Mouse (Mus musculus) ES-E14 (cell line): Measurements from ENCODE around the gene Fer.

Experiments
- CHD2 ChIP-seq: IDR thresholded peaks from 2 replicates; pipeline ENCODE4 v1.6.1; 2014; ENCODE audit warnings: mild to moderate bottlenecking, low read depth, low read length, inconsistent platforms
- HCFC1 ChIP-seq: IDR thresholded peaks from 2 replicates; pipeline ENCODE4 v1.6.1; 2012; ENCODE audit warnings: low read length, inconsistent platforms, borderline replicate concordance; ENCODE audit not compliant: insufficient read depth
- MAFK ChIP-seq: IDR thresholded peaks from 2 replicates; pipeline ENCODE4 v1.6.1; 2014; ENCODE audit warnings: mild to moderate bottlenecking, low read depth, low read length, inconsistent platforms; ENCODE audit not compliant: insufficient read depth
- ZC3H11A ChIP-seq: IDR thresholded peaks from 2 replicates; pipeline ENCODE4 v1.6.1; 2012; ENCODE audit warnings: low read depth, mild to moderate bottlenecking, inconsistent platforms, low read length, borderline replicate concordance
- ZNF384 ChIP-seq: IDR thresholded peaks from 2 replicates; pipeline ENCODE4 v1.6.1; 2012; ENCODE audit warnings: low read depth, low read length, inconsistent platforms

DNA sequence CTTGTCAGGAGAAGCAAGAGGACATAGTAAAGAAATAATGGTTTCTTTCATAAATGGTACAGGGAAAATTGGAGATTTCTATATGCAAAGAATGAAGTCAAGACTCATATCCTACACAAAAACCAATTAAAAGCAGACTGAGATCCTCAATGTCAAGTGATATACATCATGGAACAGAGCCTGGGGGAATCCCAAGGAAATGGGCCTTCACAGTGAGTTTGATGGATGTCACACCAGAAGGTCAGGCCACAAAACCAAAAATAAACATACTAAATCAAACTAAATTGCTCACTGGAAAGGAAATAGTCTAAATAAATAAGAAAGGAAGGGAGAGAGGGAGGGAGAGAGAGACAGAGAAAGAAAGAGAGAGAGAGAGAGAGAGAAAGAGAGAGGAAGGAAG is 178.9 kb downstream of the Fer start:
- TF ChIP-seq ZNF384 (no peak), HCFC1 (no peak), MAFK (no peak), CHD2 (no peak), ZC3H11A (no peak)
